Mouse (Mus musculus) lung, postnatal 14 days (tissue): ENCODE results near the gene Arvcf.

Experiments used
- DNase-seq: peaks from one replicate; pipeline ENCODE4 v3.0.0; 2021

Arvcf gene

GRCm38 (mm10) chr16:18436128-18436527 lies 88.1 kb downstream of the Arvcf start:
- DNase-seq, result no peak

GRCm38 (mm10) chr16:18443385-18443841 lies 95.4 kb downstream of the Arvcf start:
- peak; percentile 99 for DNase-seq

- no peak for DNase-seq
These were observed 99.3 kb downstream of the Arvcf start for GRCm38 (mm10) chr16:18447243-18447642.

- DNase-seq, result no peak
These were observed 100.1 kb downstream of the Arvcf start for GRCm38 (mm10) chr16:18448104-18448503.

DNA sequence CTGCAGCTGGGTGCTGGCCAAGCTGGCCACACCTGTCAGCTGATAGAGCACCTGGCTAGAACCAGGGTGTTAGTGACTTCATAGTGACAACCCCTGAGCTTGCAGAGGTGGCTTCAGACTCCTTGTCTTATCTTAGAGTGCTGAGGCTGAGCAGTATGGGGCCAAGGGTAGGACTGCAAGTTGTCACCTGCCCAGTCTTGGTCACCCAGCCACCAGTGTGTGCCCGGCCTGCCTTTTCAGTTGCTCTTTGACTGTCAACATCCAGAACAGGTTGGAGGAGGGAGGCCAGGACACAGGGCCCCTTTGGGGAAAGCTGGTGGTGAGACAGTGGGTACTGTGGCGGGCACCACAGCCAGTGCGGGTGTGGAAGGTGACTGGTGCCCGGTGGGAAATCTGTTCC lies 101.0 kb downstream of the Arvcf start:
- no peak for DNase-seq

GRCm38 (mm10) chr16:18451486-18452181 lies 103.7 kb downstream of the Arvcf start:
- no peak for DNase-seq

- no peak for DNase-seq
These were observed 104.4 kb downstream of the Arvcf start for GRCm38 (mm10) chr16:18452361-18452862.

DNA sequence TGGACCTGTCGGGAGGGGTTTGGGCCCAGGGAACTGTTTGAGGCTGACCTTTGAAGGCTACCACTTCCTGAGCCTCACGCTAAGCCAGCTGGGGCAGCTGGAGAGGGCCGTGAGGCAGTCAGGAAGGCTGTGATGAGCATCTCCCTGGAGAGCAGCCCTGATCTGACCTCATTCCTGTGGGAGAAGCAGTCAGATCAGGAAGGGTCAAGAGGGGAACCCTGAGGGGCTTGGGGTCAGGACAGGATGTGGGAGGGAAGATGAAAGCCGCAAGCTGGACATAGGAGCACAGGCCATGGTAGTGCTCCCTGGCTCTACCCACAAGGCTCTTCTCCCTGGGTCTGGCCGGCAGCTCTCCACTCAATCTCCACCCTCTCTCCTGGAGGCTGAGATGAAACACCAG lies 105.9 kb downstream of the Arvcf start:
- no peak for DNase-seq

GRCm38 (mm10) chr16:18455407-18455806 lies 107.4 kb downstream of the Arvcf start:
- no peak for DNase-seq
